Mouse (Mus musculus): Measurements from ENCODE around the gene Lrtm1. TPM values are rescaled to one million over a fixed set of nuclear protein-coding genes. Genes with fewer than 3 reads are reported as not detected.

Gene Lrtm1
- total RNA-seq (2021): not detected
- long read RNA-seq, experiment 1, partial matches to known transcripts: 0 of 1 reads
- long read RNA-seq, experiment 1, other reads (novel, unspliced or antisense): 1 of 1 reads
- long read RNA-seq, experiment 2, partial matches to known transcripts: 0 of 3 reads
- long read RNA-seq, experiment 2, other reads (novel, unspliced or antisense): 3 of 3 reads

- DNase-seq (ENCODE audit: low spot score in 2 of 2): no peak
- intact Hi-C loops (cut with DNase I): no loop called here
These were observed at the start of gene Lrtm1 for GRCm38 (mm10) chr14:29017883-29018282. Lrtm1 (plus strand) TSS chr14:29018208.

- intact Hi-C loops (cut with DNase I): no loop called here
- DNase-seq (ENCODE audit: low spot score in 2 of 2): peak; percentile 29 to 54
These were observed 48.8 kb upstream of the Lrtm1 start for GRCm38 (mm10) chr14:28969247-28969646.

GRCm38 (mm10) chr14:28972620-28973019, 45.4 kb upstream of the Lrtm1 start:
- intact Hi-C loops (cut with DNase I): no loop called here
- no peak for DNase-seq (ENCODE audit: low spot score in 2 of 2)

GRCm38 (mm10) chr14:28979230-28979629, 38.8 kb upstream of the Lrtm1 start:
- DNase-seq (ENCODE audit: low spot score in 2 of 2): no peak
- intact Hi-C loops (cut with DNase I): no loop called here

GRCm38 (mm10) chr14:28980482-28980881, 37.5 kb upstream of the Lrtm1 start:
- no peak for DNase-seq (ENCODE audit: low spot score in 2 of 2)
- intact Hi-C loops (cut with DNase I): no loop called here

- no peak for DNase-seq (ENCODE audit: low spot score in 2 of 2)
- intact Hi-C loops (cut with DNase I): no loop called here
These were observed 33.7 kb upstream of the Lrtm1 start for GRCm38 (mm10) chr14:28984276-28984675.

- intact Hi-C loops (cut with DNase I): no loop called here
- DNase-seq (ENCODE audit: low spot score in 2 of 2): no peak
These were observed 29.7 kb upstream of the Lrtm1 start for GRCm38 (mm10) chr14:28988211-28988900.

GRCm38 (mm10) chr14:28996569-28996968, 21.4 kb upstream of the Lrtm1 start:
- intact Hi-C loops (cut with DNase I): no loop called here

GRCm38 (mm10) chr14:29005228-29005840, 12.7 kb upstream of the Lrtm1 start:
- no peak for DNase-seq (ENCODE audit: low spot score in 2 of 2)
- intact Hi-C loops (cut with DNase I): no loop called here

More at GRCm38 (mm10) chr14:28996569-28996968, 21.4 kb upstream of the Lrtm1 start:
- no peak for DNase-seq (ENCODE audit: low spot score in 2 of 2)

GRCm38 (mm10) chr14:29009644-29010043, 8.4 kb upstream of the Lrtm1 start:
- DNase-seq (ENCODE audit: low spot score in 2 of 2): no peak
- intact Hi-C loops (cut with DNase I): no loop called here

- peak in 1 of 2 experiments; percentile 21 for DNase-seq (ENCODE audit: low spot score in 2 of 2)
- intact Hi-C loops (cut with DNase I): no loop called here
These were observed 4.8 kb upstream of the Lrtm1 start for GRCm38 (mm10) chr14:29013161-29013560.

GRCm38 (mm10) chr14:29014680-29015079, 3.3 kb upstream of the Lrtm1 start:
- intact Hi-C loops (cut with DNase I): no loop called here
- no peak for DNase-seq (ENCODE audit: low spot score in 2 of 2)

- intact Hi-C loops (cut with DNase I): no loop called here
- peak; percentile 35 to 36 for DNase-seq (ENCODE audit: low spot score in 2 of 2)
These were observed 2.1 kb upstream of the Lrtm1 start for GRCm38 (mm10) chr14:29015896-29016295.

- intact Hi-C loops (cut with DNase I): no loop called here
- no peak for DNase-seq (ENCODE audit: low spot score in 2 of 2)
These were observed 450 bp downstream of the Lrtm1 start for GRCm38 (mm10) chr14:29018316-29019000.

- intact Hi-C loops (cut with DNase I): no loop called here
- DNase-seq (ENCODE audit: low spot score in 2 of 2): no peak
These were observed 3.3 kb downstream of the Lrtm1 start for GRCm38 (mm10) chr14:29021295-29021694.

GRCm38 (mm10) chr14:29023246-29023645, 5.2 kb downstream of the Lrtm1 start:
- no peak for DNase-seq (ENCODE audit: low spot score in 2 of 2)
- intact Hi-C loops (cut with DNase I): no loop called here

- no peak for DNase-seq (ENCODE audit: low spot score in 2 of 2)
- intact Hi-C loops (cut with DNase I): no loop called here
These were observed 7.3 kb downstream of the Lrtm1 start for GRCm38 (mm10) chr14:29025335-29025734.

- DNase-seq (ENCODE audit: low spot score in 2 of 2): no peak
- intact Hi-C loops (cut with DNase I): no loop called here
These were observed 9.3 kb downstream of the Lrtm1 start for GRCm38 (mm10) chr14:29027276-29027675.

- no peak for DNase-seq (ENCODE audit: low spot score in 2 of 2)
- intact Hi-C loops (cut with DNase I): no loop called here
These were observed 10.5 kb downstream of the Lrtm1 start for GRCm38 (mm10) chr14:29028391-29029106.

- intact Hi-C loops (cut with DNase I): no loop called here
- peak; percentile 8 to 47 for DNase-seq (ENCODE audit: low spot score in 2 of 2)
These were observed 11.1 kb downstream of the Lrtm1 start for GRCm38 (mm10) chr14:29029107-29029469.

Data from left cerebral cortex, postnatal 14 days (tissue).